Mouse (Mus musculus): Measurements from ENCODE around the gene Odf3l2.

Gene Odf3l2

GRCm38 (mm10) chr10:79645711-79646110, at the start of gene Odf3l2:
Odf3l2 (minus strand) TSS chr10:79645738.
- DNase-seq (ENCODE audit: low spot score): no peak

- DNase-seq (ENCODE audit: low spot score): no peak
These were observed 48.8 kb upstream of the Odf3l2 start for GRCm38 (mm10) chr10:79694379-79694655.

- no peak for DNase-seq (ENCODE audit: low spot score)
These were observed 48.2 kb upstream of the Odf3l2 start for GRCm38 (mm10) chr10:79693580-79694378.

- DNase-seq (ENCODE audit: low spot score): no peak
These were observed 46.5 kb upstream of the Odf3l2 start for GRCm38 (mm10) chr10:79691986-79692548.

- DNase-seq (ENCODE audit: low spot score): no peak
These were observed 43.6 kb upstream of the Odf3l2 start for GRCm38 (mm10) chr10:79689178-79689577.

- no peak for DNase-seq (ENCODE audit: low spot score)
These were observed 43.2 kb upstream of the Odf3l2 start, which contains the start of gene Gzmm for GRCm38 (mm10) chr10:79688720-79689119. Gzmm (plus strand) TSS chr10:79689020.

GRCm38 (mm10) chr10:79687513-79687912, 42.0 kb upstream of the Odf3l2 start:
- DNase-seq (ENCODE audit: low spot score): no peak

GRCm38 (mm10) chr10:79686691-79687090, 41.2 kb upstream of the Odf3l2 start:
- DNase-seq (ENCODE audit: low spot score): no peak

GRCm38 (mm10) chr10:79686219-79686618, 40.7 kb upstream of the Odf3l2 start:
- no peak for DNase-seq (ENCODE audit: low spot score)

GRCm38 (mm10) chr10:79684770-79685600, 39.4 kb upstream of the Odf3l2 start:
- no peak for DNase-seq (ENCODE audit: low spot score)

GRCm38 (mm10) chr10:79683726-79684640, 38.4 kb upstream of the Odf3l2 start:
- peak; percentile 78 for DNase-seq (ENCODE audit: low spot score)

- peak; percentile 81 for DNase-seq (ENCODE audit: low spot score)
These were observed 37.5 kb upstream of the Odf3l2 start for GRCm38 (mm10) chr10:79682916-79683582.

GRCm38 (mm10) chr10:79682551-79682915, 37.0 kb upstream of the Odf3l2 start:
- DNase-seq (ENCODE audit: low spot score): no peak

GRCm38 (mm10) chr10:79681591-79682245, 36.2 kb upstream of the Odf3l2 start, which contains the start of gene Cdc34:
Cdc34 (plus strand) TSS chr10:79682195.
- DNase-seq (ENCODE audit: low spot score): peak; percentile 98

- no peak for DNase-seq (ENCODE audit: low spot score)
These were observed 35.3 kb upstream of the Odf3l2 start for GRCm38 (mm10) chr10:79680606-79681495.

- no peak for DNase-seq (ENCODE audit: low spot score)
These were observed 30.0 kb upstream of the Odf3l2 start for GRCm38 (mm10) chr10:79675346-79676035.

- DNase-seq (ENCODE audit: low spot score): no peak
These were observed 27.5 kb upstream of the Odf3l2 start for GRCm38 (mm10) chr10:79673054-79673453.

- no peak for DNase-seq (ENCODE audit: low spot score)
These were observed 26.5 kb upstream of the Odf3l2 start for GRCm38 (mm10) chr10:79672088-79672455.
